Mouse (Mus musculus) mouse embryonic stem cell (cell line): ENCODE results near the gene Cachd1.

ENCODE experiments used
- in situ Hi-C, 2 experiments: fragments of 300-500 bp; cut with MboI; formaldehyde crosslinking; loops; 1 replicate in 1 of 2; 3 replicates in 1 of 2; pipeline ENCODE4 v1.14.3; 2019 to 2020; ENCODE audit warnings: low sequenced_read_pairs in 2 of 2, low pct_unique_long_range_greater_than_20kb in 1 of 2, mixed read lengths in 1 of 2; ENCODE audit not compliant: unreplicated experiment in 1 of 2

The Cachd1 gene

DNA sequence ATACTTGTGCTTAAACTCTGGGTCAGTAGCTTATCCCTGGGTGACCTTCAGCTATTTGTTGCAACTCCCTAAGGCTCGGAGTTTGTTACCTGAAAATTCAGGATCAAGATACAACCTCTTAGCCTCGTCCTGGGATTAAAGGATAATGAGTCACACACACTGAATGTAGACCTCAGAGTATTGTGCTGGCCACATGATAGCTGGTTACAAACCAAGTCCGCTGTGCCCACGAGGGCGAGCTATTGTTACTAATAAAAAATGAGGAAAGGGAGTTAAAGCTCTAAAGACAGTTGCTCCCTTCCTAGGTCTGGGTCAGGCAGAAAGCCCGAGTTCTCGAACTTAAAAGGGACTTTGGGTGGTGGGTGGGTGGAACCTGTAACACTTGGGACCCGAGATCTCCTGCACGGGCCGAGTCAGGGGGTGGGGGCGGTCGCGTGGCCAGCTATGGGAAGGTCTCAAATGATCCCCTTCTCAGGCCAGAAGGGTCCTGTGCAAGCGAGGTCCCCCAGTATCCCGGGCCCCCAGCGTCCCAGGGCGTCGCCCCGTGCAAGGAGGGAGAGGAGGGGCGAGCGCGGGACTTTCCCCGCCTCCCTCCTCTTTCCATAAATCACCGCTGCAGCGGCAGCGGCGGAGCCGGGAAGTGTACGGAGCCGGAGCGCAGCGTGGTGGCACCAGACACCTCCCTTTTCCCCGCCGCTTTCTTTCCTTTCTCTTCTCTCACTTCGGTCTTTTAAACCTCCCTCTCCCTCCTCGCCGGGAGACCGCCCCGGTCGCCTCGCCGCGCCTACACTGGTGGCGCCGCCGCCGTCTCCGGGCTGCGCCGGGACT lies at the start of gene Cachd1:
Gene Cachd1 (plus strand): TSS at position 633 of the 828 bp plus-strand sequence.
- in situ Hi-C loops = no loop called here

- in situ Hi-C loops = loop anchor here (5.0 to 10.0 kb wide), 2 partner anchors 253 to 256 kb away; no protein-coding TSS in a partner anchor
These were observed 47.5 kb upstream of the Cachd1 start for GRCm38 (mm10) chr4:100728896-100729479.

- in situ Hi-C loops = no loop called here
These were observed 41.2 kb upstream of the Cachd1 start for GRCm38 (mm10) chr4:100735098-100735935.

DNA sequence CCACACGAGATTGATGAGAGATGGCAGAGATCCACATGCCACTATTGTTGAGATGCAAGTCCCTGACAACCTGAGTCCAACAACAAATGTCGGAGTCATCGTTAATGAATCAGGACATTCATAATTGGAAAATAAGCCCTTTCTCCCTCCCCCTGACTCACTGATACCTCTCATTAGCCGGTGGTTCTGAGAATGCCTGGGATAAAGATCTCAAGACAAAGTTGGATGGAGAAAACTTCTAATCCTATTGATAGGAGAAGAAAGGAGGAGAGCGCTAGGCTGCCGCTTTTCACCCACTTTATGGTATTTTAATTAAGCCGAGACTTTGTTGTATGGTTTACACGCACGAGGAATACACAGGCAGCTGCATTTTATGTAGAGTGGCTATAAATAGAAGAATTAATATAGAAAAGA lies 40.5 kb upstream of the Cachd1 start:
- in situ Hi-C loops = no loop called here

- in situ Hi-C loops = no loop called here
These were observed 32.9 kb upstream of the Cachd1 start for GRCm38 (mm10) chr4:100743615-100744014.

DNA sequence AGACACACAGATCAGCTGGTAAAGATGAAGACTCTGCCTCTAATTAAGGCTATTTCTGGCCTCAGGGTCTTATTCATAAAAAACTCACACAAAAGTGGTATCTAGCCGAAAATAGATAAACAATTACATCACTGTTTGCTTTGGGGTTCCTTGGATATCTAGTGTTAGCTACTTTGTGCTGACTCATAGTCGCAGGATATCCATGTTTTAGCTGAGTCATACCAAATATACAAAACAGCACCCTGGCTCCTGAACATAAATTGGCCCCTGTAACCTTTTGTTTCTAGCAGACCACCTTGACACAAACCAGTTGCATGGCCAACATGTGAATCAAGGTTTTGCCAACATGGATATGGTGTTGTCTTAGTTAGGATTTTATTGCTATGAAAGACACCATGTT lies 24.2 kb upstream of the Cachd1 start:
- in situ Hi-C loops = no loop called here

GRCm38 (mm10) chr4:100755632-100756031 lies 20.8 kb upstream of the Cachd1 start:
- in situ Hi-C loops = no loop called here

DNA sequence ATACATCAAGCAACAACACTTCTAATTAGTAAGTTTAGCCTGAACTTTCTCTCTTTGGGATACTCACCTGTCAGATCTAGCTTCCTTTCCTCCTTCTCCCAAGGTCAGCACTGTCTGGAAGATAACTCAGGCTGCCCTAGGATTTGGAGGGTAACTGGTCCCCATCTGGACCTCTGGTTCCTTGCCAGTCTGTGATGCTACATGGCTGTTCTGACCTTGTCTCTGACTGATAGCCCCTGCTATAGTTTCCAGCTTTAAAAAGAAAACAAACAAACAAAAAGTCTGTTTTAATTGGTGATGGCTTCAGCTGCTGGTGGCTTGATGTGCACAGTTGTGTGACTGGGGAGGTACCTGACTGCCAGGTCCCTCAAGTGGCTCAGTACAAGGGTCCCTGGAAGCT lies 20.0 kb upstream of the Cachd1 start:
- in situ Hi-C loops = no loop called here

DNA sequence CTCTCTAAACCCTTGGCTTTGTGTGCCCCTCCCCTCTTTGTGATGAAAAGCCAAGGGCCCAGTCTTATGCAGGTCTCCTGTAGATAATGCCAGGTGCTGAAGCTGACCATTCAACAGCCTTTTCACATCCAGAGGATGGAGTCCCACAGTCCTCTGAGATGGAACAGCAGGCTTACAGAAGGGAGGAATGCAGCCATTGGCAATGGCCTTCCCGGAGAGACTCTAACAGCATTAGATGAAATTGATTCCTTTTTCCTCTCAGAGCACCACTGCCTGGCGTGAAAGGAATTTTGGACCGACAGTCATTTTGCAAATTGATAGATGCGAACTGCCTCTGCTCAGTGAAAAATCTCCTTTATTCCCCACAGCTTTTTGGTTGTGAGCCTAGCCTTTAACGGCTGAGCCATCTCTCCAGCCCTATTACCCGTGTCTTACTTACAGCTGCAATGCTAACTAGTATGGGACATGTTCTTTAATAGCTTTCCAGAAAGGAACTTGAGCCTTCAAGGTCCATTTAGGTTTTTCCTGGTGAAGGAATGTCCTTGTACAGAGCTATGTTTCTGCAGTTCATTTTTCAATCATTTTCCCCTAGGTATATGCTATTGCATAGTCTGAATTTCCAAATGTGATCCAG lies 18.1 kb upstream of the Cachd1 start:
- in situ Hi-C loops = no loop called here

GRCm38 (mm10) chr4:100759603-100760002 lies 16.9 kb upstream of the Cachd1 start:
- in situ Hi-C loops = no loop called here

DNA sequence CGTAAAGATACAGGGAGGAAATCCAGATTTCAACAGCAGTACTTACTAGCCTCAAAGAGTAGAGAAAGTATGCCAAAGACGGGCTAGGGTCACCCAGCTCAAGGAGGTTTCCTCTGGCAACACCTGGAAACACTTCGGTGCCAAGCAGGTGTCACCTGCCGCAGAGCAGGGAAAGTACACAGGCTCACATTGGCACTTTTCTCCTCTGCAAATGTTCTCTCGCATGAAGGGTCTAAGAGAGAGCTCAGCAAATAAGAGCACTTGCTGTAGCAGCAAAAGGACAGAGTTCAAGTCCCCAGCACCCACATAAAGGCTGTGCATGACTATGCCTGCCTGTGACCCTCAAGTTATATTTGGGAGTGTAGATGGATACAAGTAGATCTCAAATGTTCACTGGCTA lies 16.1 kb upstream of the Cachd1 start:
- in situ Hi-C loops = no loop called here

GRCm38 (mm10) chr4:100768606-100769005 lies 7.9 kb upstream of the Cachd1 start:
- in situ Hi-C loops = no loop called here

DNA sequence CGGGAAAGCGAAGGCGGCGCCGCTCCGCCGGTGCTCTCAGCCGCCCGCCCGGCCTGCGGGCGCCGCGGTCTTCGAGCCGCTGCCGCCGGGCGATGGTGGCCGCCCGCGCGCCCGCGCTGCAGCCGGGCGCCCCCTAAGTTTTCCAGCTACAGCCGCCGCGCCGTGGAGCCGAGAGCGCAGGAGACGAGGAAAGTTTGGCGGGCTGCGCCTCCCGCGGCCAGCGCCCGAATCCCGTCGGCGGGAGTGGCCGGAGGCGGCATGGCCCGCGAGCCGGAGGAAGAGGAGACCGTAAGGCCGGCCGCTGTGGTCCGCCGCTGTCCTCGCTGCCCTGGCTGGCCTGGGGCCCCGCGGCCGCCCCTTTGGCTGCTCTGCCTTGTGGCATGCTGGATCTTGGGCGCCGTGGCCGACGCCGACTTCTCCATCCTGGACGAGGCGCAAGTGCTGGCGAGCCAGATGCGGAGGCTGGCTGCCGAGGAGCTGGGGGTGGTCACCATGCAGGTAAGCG lies 448 bp downstream of the Cachd1 start:
- in situ Hi-C loops = no loop called here

DNA sequence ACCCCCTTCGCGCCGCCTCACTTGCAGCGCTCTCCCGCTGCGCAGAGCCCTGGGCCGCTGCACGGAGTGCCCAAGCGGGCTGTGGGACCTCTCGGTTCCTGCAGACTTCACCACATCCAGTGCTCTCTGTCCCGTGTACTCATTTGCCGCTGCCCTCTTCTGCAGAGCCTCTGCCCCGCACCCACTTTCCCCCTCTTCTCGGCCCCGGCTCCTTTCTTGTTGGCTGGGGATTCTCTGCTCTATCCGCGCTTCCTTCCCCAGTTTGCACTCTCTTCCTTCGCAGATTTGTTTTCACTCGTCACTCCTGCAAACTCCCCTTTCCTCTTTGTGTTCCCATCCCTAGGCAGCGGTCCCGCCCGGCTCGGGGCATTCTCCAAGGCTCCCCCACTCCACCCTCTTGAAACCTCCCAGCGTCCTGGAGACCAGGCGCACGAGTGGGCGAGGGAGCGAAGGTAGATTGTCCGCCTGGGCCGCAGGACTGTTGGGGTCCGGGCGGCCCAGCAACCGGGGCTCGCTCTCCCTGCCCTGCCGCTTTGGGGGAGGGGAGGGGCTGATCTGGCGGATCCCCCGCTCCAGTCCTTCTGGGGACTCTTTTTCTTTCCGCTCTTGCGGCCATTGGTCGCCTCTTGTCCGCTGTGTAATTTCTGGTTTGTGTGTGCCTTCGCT lies 1.0 kb downstream of the Cachd1 start:
- in situ Hi-C loops = no loop called here

- in situ Hi-C loops = no loop called here
These were observed 1.6 kb downstream of the Cachd1 start for GRCm38 (mm10) chr4:100778082-100778481.

DNA sequence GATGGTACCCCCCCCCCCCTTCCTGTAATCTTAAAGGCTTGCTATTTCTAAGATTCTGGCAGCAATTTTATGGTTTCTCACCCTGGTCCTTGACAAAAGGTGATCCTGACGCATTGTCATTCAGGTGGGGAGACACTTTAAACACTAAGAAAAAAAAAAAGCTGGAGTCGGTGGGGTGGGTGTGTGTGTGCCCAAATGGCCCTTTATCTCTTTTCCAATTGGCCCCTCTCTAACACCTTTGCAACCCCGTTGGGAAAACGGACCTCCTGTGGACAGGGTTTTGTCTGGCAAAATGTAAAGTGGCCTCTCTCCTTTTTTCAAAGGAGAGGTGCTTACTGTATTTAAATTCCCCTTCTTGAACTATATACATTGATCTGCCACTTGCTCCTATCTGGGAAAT lies 2.5 kb downstream of the Cachd1 start:
- in situ Hi-C loops = no loop called here

DNA sequence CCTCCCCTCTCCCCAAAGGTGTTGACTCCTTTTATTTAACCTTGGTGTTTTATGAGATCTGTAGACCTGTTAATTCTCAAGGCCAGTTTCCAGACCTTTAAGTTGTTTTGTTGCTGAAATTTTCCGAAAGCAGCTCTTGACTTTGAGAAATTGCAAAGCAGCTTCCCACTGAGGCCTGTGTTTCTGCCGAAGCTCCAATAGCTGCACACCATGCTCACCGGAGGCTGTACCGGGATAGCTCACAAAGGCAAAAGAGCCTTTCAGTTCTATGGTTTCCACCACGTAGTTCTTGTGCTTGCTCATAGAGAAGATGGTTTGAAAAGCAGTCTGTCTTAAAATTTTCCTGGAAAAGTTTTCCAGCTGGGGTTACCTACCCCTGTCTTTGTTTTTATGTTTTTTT lies 3.2 kb downstream of the Cachd1 start:
- in situ Hi-C loops = no loop called here

DNA sequence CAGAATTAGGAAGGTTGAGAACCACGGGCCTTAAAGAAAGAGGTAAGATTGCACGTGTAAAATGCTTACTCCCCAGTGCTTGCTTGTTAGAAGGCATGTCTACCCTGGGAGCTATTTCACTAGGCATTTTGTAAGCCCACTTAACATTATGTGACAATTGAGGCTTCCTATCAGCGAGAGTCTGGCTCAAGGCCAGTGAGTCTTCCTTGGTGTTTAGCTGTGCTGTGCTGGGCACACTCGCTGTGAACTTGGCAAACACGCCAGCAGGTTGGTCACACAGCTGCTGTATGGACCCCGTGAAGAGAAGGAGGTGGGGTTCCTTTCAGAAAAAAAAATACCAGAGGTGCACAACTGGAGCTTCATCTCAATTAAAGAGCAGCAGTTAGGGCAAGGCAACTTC lies 4.4 kb downstream of the Cachd1 start:
- in situ Hi-C loops = no loop called here
